Mouse (Mus musculus): Measurements from ENCODE around the gene Ly6g6c. TPM values are rescaled to one million over a fixed set of nuclear protein-coding genes. Genes with fewer than 3 reads are reported as not detected.

The Ly6g6c gene
- polyA plus RNA-seq, 1 experiment = not detected

GRCm38 (mm10) chr17:35104754-35105153, 39.6 kb downstream of the Ly6g6c start:
- Histone ChIP-seq H3K4me3 (ENCODE audit: insufficient read depth, low read length) (no peak overlapping the region), H3K27ac (ENCODE audit: insufficient read depth, low read depth, low read length) (no peak overlapping the region)

GRCm38 (mm10) chr17:35105740-35106389, 40.7 kb downstream of the Ly6g6c start:
- no peak for TF ChIP-seq POLR2A (IDR thresholded peaks at IDR 0.05; ENCODE audit: borderline replicate concordance, low read depth, low read length)
- no peak for TF ChIP-seq CTCF (IDR thresholded peaks at IDR 0.05; ENCODE audit: low read depth, low read length)

More at GRCm38 (mm10) chr17:35104754-35105153, 39.6 kb downstream of the Ly6g6c start:
- TF ChIP-seq CTCF (IDR thresholded peaks at IDR 0.05; ENCODE audit: low read depth, low read length) (no peak), POLR2A (IDR thresholded peaks at IDR 0.05; ENCODE audit: borderline replicate concordance, low read depth, low read length) (no peak)
- H3K4me1 ChIP-seq (ENCODE audit: control insufficient read depth, insufficient read depth, low read length) = no peaks in the 10 kb centered on the region

GRCm38 (mm10) chr17:35106522-35106921, 41.3 kb downstream of the Ly6g6c start:
- Histone ChIP-seq H3K4me1 (ENCODE audit: control insufficient read depth, insufficient read depth, low read length) (no peaks in the 10 kb centered on the region), H3K27ac (ENCODE audit: insufficient read depth, low read depth, low read length) (no peak overlapping the region), H3K4me3 (ENCODE audit: insufficient read depth, low read length) (no peak overlapping the region)
- no peak for TF ChIP-seq POLR2A (IDR thresholded peaks at IDR 0.05; ENCODE audit: borderline replicate concordance, low read depth, low read length)
- no peak for TF ChIP-seq CTCF (IDR thresholded peaks at IDR 0.05; ENCODE audit: low read depth, low read length)

More at GRCm38 (mm10) chr17:35105740-35106389, 40.7 kb downstream of the Ly6g6c start:
- no peak overlapping the region for H3K4me3 ChIP-seq (ENCODE audit: insufficient read depth, low read length)
- H3K4me1 ChIP-seq (ENCODE audit: control insufficient read depth, insufficient read depth, low read length) = no peaks in the 10 kb centered on the region
- no peak overlapping the region for H3K27ac ChIP-seq (ENCODE audit: insufficient read depth, low read depth, low read length)

- H3K4me3 ChIP-seq (ENCODE audit: insufficient read depth, low read length) = no peak within 1 kb of the TSS
- H3K4me1 ChIP-seq (ENCODE audit: control insufficient read depth, insufficient read depth, low read length) = no peaks in the 10 kb centered on the region
- TF ChIP-seq CTCF (IDR thresholded peaks at IDR 0.05; ENCODE audit: low read depth, low read length) (no peak), POLR2A (IDR thresholded peaks at IDR 0.05; ENCODE audit: borderline replicate concordance, low read depth, low read length) (no peak)
- no peak within 1 kb of the TSS for H3K27ac ChIP-seq (ENCODE audit: insufficient read depth, low read depth, low read length)
Measured at GRCm38 (mm10) chr17:35108097-35108496, 42.9 kb downstream of the Ly6g6c start, which contains the start of gene Ly6g5c. TSS of gene Ly6g5c (plus strand) at chr17:35108279.

- no peak overlapping the region for H3K4me3 ChIP-seq (ENCODE audit: insufficient read depth, low read length)
- H3K4me1 ChIP-seq (ENCODE audit: control insufficient read depth, insufficient read depth, low read length) = no peaks in the 10 kb centered on the region
- no peak overlapping the region for H3K27ac ChIP-seq (ENCODE audit: insufficient read depth, low read depth, low read length)
- TF ChIP-seq CTCF (IDR thresholded peaks at IDR 0.05; ENCODE audit: low read depth, low read length) (no peak), POLR2A (IDR thresholded peaks at IDR 0.05; ENCODE audit: borderline replicate concordance, low read depth, low read length) (no peak)
Measured at GRCm38 (mm10) chr17:35111774-35112173, 46.6 kb downstream of the Ly6g6c start.

GRCm38 (mm10) chr17:35115046-35116019, 50.1 kb downstream of the Ly6g6c start, which contains the start of gene Ly6g5b:
TSS of gene Ly6g5b (minus strand) at chr17:35115428.
- TF ChIP-seq POLR2A (IDR thresholded peaks at IDR 0.05; ENCODE audit: borderline replicate concordance, low read depth, low read length) = no peak
- peak; percentile 19; the same call in 1 of the 2 replicates for TF ChIP-seq CTCF (IDR thresholded peaks at IDR 0.05; ENCODE audit: low read depth, low read length)
- Histone ChIP-seq H3K27ac (ENCODE audit: insufficient read depth, low read depth, low read length) (no peak within 1 kb of the TSS), H3K4me3 (ENCODE audit: insufficient read depth, low read length) (no peak within 1 kb of the TSS), H3K4me1 (ENCODE audit: control insufficient read depth, insufficient read depth, low read length) (peaks cover 4% of the 10 kb centered on the region; the same call in 1 of the 2 replicates)

Other genes with a start within 250 kb of the Ly6g6c start
- gene Stk19, start 228.4 kb upstream of the Ly6g6c start, polyA plus RNA-seq (2012; ENCODE audit: insufficient read depth, insufficient read length, missing spikeins) = 33.8 and 44.1 TPM in 2 replicates
- gene Dxo, start 228.4 kb upstream of the Ly6g6c start, polyA plus RNA-seq (2012; ENCODE audit: insufficient read depth, insufficient read length, missing spikeins) = 30.8 and 38.9 TPM in 2 replicates
- gene Skiv2l, start 215.2 kb upstream of the Ly6g6c start, polyA plus RNA-seq (2012; ENCODE audit: insufficient read depth, insufficient read length, missing spikeins) = 37.8 and 40.2 TPM in 2 replicates
- 48.9 and 56.8 TPM in 2 replicates for gene Nelfe, start 215.0 kb upstream of the Ly6g6c start, polyA plus RNA-seq (2012; ENCODE audit: insufficient read depth, insufficient read length, missing spikeins)
- 12.0 and 13.3 TPM in 2 replicates for gene Cfb, start 202.9 kb upstream of the Ly6g6c start, polyA plus RNA-seq (2012; ENCODE audit: insufficient read depth, insufficient read length, missing spikeins)
- gene Zbtb12, start 185.9 kb upstream of the Ly6g6c start, polyA plus RNA-seq (2012; ENCODE audit: insufficient read depth, insufficient read length, missing spikeins) = 4.0 and 4.6 TPM in 2 replicates
- 0.27 TPM in 1 of 2 replicates, not detected in the other for gene Gm20547, start 183.3 kb upstream of the Ly6g6c start, polyA plus RNA-seq (2012; ENCODE audit: insufficient read depth, insufficient read length, missing spikeins)
- gene C2, start 167.1 kb upstream of the Ly6g6c start, polyA plus RNA-seq (2012; ENCODE audit: insufficient read depth, insufficient read length, missing spikeins) = not detected in 2 replicates
- gene Ehmt2, start 166.9 kb upstream of the Ly6g6c start, polyA plus RNA-seq (2012; ENCODE audit: insufficient read depth, insufficient read length, missing spikeins) = 145 and 150 TPM in 2 replicates
- gene Slc44a4, start 150.9 kb upstream of the Ly6g6c start, polyA plus RNA-seq (2012; ENCODE audit: insufficient read depth, insufficient read length, missing spikeins) = not detected in 2 replicates
- gene Neu1, start 134.1 kb upstream of the Ly6g6c start, polyA plus RNA-seq (2012; ENCODE audit: insufficient read depth, insufficient read length, missing spikeins) = 73.6 and 73.9 TPM in 2 replicates
- gene Hspa1b, start 106.2 kb upstream of the Ly6g6c start, polyA plus RNA-seq (2012; ENCODE audit: insufficient read depth, insufficient read length, missing spikeins) = 1.2 and 1.5 TPM in 2 replicates
- gene Gm20481, start 95.5 kb upstream of the Ly6g6c start, polyA plus RNA-seq (2012; ENCODE audit: insufficient read depth, insufficient read length, missing spikeins) = not detected in 2 replicates
- 1.3 TPM in 2 replicates for gene Hspa1a, start 93.2 kb upstream of the Ly6g6c start, polyA plus RNA-seq (2012; ENCODE audit: insufficient read depth, insufficient read length, missing spikeins)
- gene Hspa1l, start 92.7 kb upstream of the Ly6g6c start, polyA plus RNA-seq (2012; ENCODE audit: insufficient read depth, insufficient read length, missing spikeins) = not detected in 2 replicates
- 37.1 and 44.0 TPM in 2 replicates for gene Lsm2, start 83.5 kb upstream of the Ly6g6c start, polyA plus RNA-seq (2012; ENCODE audit: insufficient read depth, insufficient read length, missing spikeins)
- 28.4 and 35.2 TPM in 2 replicates for gene Vars, start 64.4 kb upstream of the Ly6g6c start, polyA plus RNA-seq (2012; ENCODE audit: insufficient read depth, insufficient read length, missing spikeins)
- 0.31 and 0.34 TPM in 2 replicates for gene Vwa7, start 48.8 kb upstream of the Ly6g6c start, polyA plus RNA-seq (2012; ENCODE audit: insufficient read depth, insufficient read length, missing spikeins)
- gene Sapcd1, start 37.4 kb upstream of the Ly6g6c start, polyA plus RNA-seq (2012; ENCODE audit: insufficient read depth, insufficient read length, missing spikeins) = not detected in 2 replicates
- 2.4 and 3.2 TPM in 2 replicates for gene Msh5, start 18.6 kb upstream of the Ly6g6c start, polyA plus RNA-seq (2012; ENCODE audit: insufficient read depth, insufficient read length, missing spikeins)
- gene Clic1, start 15.4 kb upstream of the Ly6g6c start, polyA plus RNA-seq (2012; ENCODE audit: insufficient read depth, insufficient read length, missing spikeins) = 357 and 381 TPM in 2 replicates
- 9.0 and 10.9 TPM in 2 replicates for gene Ddah2, start 6.4 kb upstream of the Ly6g6c start, polyA plus RNA-seq (2012; ENCODE audit: insufficient read depth, insufficient read length, missing spikeins)
- not detected in 2 replicates for gene Mpig6b, start 796 bp downstream of the Ly6g6c start, polyA plus RNA-seq (2012; ENCODE audit: insufficient read depth, insufficient read length, missing spikeins)
- not detected in 2 replicates for gene Ly6g6e, start 11.5 kb downstream of the Ly6g6c start, polyA plus RNA-seq (2012; ENCODE audit: insufficient read depth, insufficient read length, missing spikeins)
- gene Ly6g6d, start 12.7 kb downstream of the Ly6g6c start, polyA plus RNA-seq (2012; ENCODE audit: insufficient read depth, insufficient read length, missing spikeins) = 1.0 TPM in 1 of 2 replicates, not detected in the other
- gene Ly6g6f, start 20.2 kb downstream of the Ly6g6c start, polyA plus RNA-seq (2012; ENCODE audit: insufficient read depth, insufficient read length, missing spikeins) = not detected in 2 replicates
- 39.8 and 40.7 TPM in 2 replicates for gene Abhd16a, start 23.9 kb downstream of the Ly6g6c start, polyA plus RNA-seq (2012; ENCODE audit: insufficient read depth, insufficient read length, missing spikeins)
- not detected in 2 replicates for gene Ly6g5c, start 42.9 kb downstream of the Ly6g6c start, polyA plus RNA-seq (2012; ENCODE audit: insufficient read depth, insufficient read length, missing spikeins)
- gene Ly6g5b, start 50.0 kb downstream of the Ly6g6c start, polyA plus RNA-seq (2012; ENCODE audit: insufficient read depth, insufficient read length, missing spikeins) = 0.54 and 0.92 TPM in 2 replicates
- gene Gpank1, start 56.1 kb downstream of the Ly6g6c start, polyA plus RNA-seq (2012; ENCODE audit: insufficient read depth, insufficient read length, missing spikeins) = 24.6 and 29.1 TPM in 2 replicates
- 136 and 143 TPM in 2 replicates for gene Csnk2b, start 56.7 kb downstream of the Ly6g6c start, polyA plus RNA-seq (2012; ENCODE audit: insufficient read depth, insufficient read length, missing spikeins)
- gene D17H6S53E, start 61.0 kb downstream of the Ly6g6c start, polyA plus RNA-seq (2012; ENCODE audit: insufficient read depth, insufficient read length, missing spikeins) = 29.2 and 30.4 TPM in 2 replicates
- not detected in 2 replicates for gene Apom, start 66.7 kb downstream of the Ly6g6c start, polyA plus RNA-seq (2012; ENCODE audit: insufficient read depth, insufficient read length, missing spikeins)
- 151 and 166 TPM in 2 replicates for gene Bag6, start 69.8 kb downstream of the Ly6g6c start, polyA plus RNA-seq (2012; ENCODE audit: insufficient read depth, insufficient read length, missing spikeins)
- 136 and 162 TPM in 2 replicates for gene Prrc2a, start 99.5 kb downstream of the Ly6g6c start, polyA plus RNA-seq (2012; ENCODE audit: insufficient read depth, insufficient read length, missing spikeins)
- gene Aif1, start 110.7 kb downstream of the Ly6g6c start, polyA plus RNA-seq (2012; ENCODE audit: insufficient read depth, insufficient read length, missing spikeins) = 420 and 469 TPM in 2 replicates
- gene Lst1, start 123.1 kb downstream of the Ly6g6c start, polyA plus RNA-seq (2012; ENCODE audit: insufficient read depth, insufficient read length, missing spikeins) = 811 and 856 TPM in 2 replicates
- gene Ltb, start 129.1 kb downstream of the Ly6g6c start, polyA plus RNA-seq (2012; ENCODE audit: insufficient read depth, insufficient read length, missing spikeins) = not detected in 2 replicates
- gene Tnf, start 136.6 kb downstream of the Ly6g6c start, polyA plus RNA-seq (2012; ENCODE audit: insufficient read depth, insufficient read length, missing spikeins) = 11.9 and 12.8 TPM in 2 replicates
- gene Lta, start 140.0 kb downstream of the Ly6g6c start, polyA plus RNA-seq (2012; ENCODE audit: insufficient read depth, insufficient read length, missing spikeins) = not detected in 2 replicates
- not detected in 2 replicates for gene Gm16181, start 155.4 kb downstream of the Ly6g6c start, polyA plus RNA-seq (2012; ENCODE audit: insufficient read depth, insufficient read length, missing spikeins)
- 11.2 and 15.1 TPM in 2 replicates for gene Atp6v1g2, start 168.3 kb downstream of the Ly6g6c start, polyA plus RNA-seq (2012; ENCODE audit: insufficient read depth, insufficient read length, missing spikeins)
- gene Nfkbil1, start 170.4 kb downstream of the Ly6g6c start, polyA plus RNA-seq (2012; ENCODE audit: insufficient read depth, insufficient read length, missing spikeins) = 15.5 and 15.7 TPM in 2 replicates
- 164 and 169 TPM in 2 replicates for gene Ddx39b, start 176.4 kb downstream of the Ly6g6c start, polyA plus RNA-seq (2012; ENCODE audit: insufficient read depth, insufficient read length, missing spikeins)
- 2,808 and 2,856 TPM in 2 replicates for gene H2-D1, start 197.3 kb downstream of the Ly6g6c start, polyA plus RNA-seq (2012; ENCODE audit: insufficient read depth, insufficient read length, missing spikeins)